Mouse (Mus musculus): Measurements from ENCODE around the gene Axdnd1.

Gene Axdnd1

GRCm38 (mm10) chr1:156420671-156421297, at the start of gene Axdnd1:
Gene Axdnd1, minus strand, starts transcription at chr1:156421159.
- DNase-seq (ENCODE audit: extremely low read depth, low read depth) = peak; percentile 81

DNA sequence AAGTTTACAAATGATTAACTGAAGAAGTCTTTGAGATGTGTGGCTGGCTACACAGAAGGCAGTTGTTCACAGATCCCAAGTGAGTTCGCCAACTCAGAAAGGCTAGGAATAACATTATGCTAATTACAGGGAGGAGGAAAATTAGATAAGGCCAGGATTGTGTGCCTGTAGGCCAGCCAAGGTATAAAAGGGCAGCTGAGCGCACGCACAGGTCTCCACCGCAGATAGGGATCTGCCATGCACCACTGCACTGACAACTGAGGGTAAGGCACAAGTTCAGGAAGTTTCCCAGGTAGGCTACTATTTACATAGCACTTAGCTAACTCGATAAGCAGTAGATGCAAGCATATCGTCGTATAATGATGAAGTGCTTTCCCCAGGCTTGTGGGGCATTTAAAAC, 49.6 kb upstream of the Axdnd1 start:
- no peak for DNase-seq (ENCODE audit: extremely low read depth, low read depth)

DNA sequence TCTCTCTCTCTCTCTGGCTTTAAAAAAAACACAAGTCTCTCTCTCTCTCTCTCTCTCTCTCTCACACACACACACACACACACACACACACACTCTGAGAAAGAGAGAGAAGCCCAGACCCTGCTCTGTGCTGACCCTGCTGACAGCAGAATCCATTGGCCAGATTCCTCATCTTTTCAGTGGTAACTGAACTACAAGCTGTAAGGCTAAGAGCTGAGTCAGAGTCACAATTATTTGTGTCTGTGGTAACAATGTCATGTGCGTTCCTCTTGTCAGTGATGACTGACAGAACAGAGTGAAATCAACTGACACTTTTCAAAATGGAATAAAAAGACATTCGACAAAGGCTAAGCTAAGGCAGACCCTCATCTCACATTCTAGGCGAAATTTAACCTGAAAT, 47.6 kb upstream of the Axdnd1 start:
- no peak for DNase-seq (ENCODE audit: extremely low read depth, low read depth)

DNA sequence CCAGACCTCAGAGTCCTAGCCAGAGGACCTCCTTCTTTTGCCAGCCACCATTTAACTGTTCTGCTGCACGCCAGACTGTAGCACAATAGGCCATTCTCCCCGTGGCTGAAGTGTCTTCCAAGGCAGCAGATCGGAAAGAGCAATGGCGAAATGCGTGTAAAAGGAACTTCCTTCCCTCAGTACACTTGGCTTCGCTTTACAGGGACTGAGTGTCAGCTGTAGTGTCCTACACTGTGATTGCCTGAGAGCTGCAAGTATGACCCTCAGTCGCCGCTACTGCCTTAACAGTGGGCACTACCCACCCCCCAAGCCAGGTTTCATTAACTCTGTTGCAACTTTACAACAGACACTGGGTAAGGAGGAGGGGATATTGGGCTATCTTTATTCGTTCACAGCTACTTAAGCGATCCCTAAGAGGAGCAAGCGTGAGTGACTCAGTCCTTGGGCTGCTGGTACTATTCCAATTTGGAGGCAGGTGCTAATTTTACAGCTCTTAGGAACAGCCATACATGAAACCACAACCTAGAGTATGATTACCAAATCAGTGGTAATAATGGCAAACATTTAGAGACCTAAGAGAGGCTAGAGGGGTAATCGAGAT, 46.8 kb upstream of the Axdnd1 start:
- DNase-seq (ENCODE audit: extremely low read depth, low read depth) = no peak

GRCm38 (mm10) chr1:156464963-156465362, 44.0 kb upstream of the Axdnd1 start:
- DNase-seq (ENCODE audit: extremely low read depth, low read depth) = no peak

GRCm38 (mm10) chr1:156463981-156464853, 43.3 kb upstream of the Axdnd1 start:
- no peak for DNase-seq (ENCODE audit: extremely low read depth, low read depth)

- DNase-seq (ENCODE audit: extremely low read depth, low read depth) = no peak
Measured at GRCm38 (mm10) chr1:156462273-156462991, 41.5 kb upstream of the Axdnd1 start.

- DNase-seq (ENCODE audit: extremely low read depth, low read depth) = no peak
Measured at GRCm38 (mm10) chr1:156461036-156461435, 40.1 kb upstream of the Axdnd1 start.

DNA sequence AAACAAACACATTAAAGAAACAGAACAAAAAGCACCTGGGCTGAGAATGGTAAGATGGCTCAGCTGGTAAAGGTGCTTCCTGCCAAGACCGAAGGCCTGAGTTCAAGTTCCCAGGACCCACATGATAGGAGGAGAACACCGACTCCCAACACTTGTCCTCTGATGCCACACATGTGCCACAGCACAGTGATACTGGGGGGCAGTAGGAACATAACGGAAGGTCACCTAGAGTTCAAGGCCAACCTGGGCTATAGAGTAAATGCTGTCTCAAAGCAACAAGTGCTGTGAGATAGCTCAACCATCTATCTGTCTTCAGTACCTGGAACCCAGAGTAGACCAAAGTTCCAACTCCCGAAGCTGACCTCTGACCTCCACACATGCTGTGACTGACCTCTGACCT, 39.3 kb upstream of the Axdnd1 start:
- DNase-seq (ENCODE audit: extremely low read depth, low read depth) = no peak

DNA sequence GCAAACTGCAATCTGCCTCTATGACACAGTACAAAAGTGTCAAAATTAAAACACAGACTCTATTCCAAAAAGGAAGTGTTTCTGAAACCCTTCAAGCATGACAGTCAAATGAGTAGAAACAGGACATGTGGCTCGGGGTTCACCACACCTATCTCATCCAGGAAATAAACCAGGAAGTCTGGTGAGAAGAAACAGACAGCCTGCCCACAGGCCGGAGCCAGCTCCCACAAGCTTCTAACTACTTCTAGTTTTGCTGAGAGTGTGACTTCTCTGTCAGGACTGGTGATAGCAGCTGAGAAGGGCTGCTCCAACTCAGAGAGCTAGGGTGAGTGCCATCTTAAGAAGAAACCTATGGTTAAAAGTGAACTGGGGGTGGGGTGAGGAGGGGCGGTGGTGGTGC, 38.7 kb upstream of the Axdnd1 start:
- peak; percentile 51 for DNase-seq (ENCODE audit: extremely low read depth, low read depth)

DNA sequence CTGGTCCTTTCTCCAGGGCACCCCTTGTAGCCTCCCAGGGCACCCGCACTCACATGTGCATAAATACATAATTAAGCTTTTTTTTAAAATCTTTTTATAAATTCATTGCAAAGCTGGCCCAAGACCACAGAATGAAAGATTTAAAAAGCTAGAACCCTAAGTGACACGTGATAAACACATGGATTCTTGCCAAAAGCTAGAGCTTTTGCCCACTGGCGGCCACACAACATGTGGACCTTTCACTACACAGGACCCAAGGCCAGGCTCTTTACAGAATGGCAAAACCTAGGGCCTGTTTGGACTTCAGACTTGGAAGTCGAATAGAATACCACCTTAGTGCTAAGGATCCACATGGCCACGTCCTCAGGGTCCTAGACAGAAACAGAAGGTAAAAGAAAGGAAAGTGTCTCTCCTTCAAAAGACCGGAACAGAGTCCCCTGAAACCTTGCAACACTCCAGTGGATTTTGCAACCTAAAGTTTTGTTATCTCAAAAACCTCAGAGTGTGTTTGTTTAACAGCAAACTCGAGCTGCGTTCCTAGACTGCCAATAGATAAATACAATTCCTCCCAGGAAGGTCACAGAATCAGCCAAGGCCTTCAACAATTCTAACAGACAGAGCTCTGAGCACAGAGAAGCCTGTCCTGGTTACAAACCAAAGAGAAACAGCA, 37.6 kb upstream of the Axdnd1 start:
- no peak for DNase-seq (ENCODE audit: extremely low read depth, low read depth)

GRCm38 (mm10) chr1:156455005-156455758, 34.2 kb upstream of the Axdnd1 start:
- no peak for DNase-seq (ENCODE audit: extremely low read depth, low read depth)

DNA sequence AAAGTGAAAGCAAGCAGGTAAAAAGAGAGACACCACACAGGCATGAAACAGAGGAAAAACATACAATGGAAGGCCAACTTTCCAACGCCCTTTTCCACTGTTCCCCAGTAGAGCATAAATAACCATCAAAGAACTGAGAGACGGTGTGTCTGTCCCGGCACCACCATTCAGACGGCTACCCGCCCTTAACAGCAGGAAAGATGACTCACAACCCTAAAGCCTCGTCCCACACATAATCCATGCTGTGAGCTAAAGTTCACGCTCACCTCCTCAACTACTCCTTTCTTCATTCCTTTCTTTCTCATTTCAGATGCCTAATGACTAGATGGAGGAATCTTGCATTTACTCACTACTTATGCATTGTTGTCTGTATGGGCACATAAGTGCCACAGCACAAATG, 33.4 kb upstream of the Axdnd1 start:
- no peak for DNase-seq (ENCODE audit: extremely low read depth, low read depth)

DNA sequence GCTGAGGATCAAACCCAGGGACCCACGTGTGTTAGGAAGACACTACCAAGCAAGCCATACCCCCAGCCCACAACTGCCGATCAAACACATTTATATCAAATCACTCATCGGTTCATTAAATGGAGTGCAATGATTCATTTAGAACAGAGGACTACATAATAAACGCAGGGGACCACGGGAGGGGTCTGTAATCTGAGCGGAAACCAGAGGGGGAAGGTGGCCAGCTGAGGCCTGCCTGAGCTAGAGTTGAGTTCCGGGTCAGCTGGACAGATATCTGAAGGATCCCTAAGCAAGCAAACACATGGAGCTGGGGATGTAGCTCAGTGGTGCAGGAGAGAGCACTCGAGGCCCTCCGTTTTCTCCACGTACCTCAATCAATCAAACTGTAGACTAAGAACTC, 32.9 kb upstream of the Axdnd1 start:
- no peak for DNase-seq (ENCODE audit: extremely low read depth, low read depth)

DNA sequence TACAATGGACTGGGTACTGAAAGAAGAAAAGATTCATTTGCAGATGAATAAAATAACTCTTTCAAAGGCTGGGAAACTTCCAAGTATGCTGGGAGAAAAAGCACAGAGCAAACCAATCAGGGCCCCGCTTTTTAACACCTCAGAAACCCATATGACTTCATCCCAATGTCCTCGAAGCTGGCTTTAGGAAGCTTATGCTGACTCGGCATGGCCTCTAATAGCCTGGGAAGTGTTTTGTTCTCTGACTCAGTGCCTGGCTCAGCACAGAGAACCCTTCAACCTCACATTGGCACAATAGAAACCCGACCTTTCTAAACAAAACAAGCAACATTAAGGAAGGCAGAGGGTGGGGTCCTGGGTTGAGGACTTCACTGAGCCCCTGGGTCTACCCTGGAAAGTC, 29.5 kb upstream of the Axdnd1 start:
- no peak for DNase-seq (ENCODE audit: extremely low read depth, low read depth)

GRCm38 (mm10) chr1:156449691-156450090, 28.7 kb upstream of the Axdnd1 start:
- DNase-seq (ENCODE audit: extremely low read depth, low read depth) = no peak

DNA sequence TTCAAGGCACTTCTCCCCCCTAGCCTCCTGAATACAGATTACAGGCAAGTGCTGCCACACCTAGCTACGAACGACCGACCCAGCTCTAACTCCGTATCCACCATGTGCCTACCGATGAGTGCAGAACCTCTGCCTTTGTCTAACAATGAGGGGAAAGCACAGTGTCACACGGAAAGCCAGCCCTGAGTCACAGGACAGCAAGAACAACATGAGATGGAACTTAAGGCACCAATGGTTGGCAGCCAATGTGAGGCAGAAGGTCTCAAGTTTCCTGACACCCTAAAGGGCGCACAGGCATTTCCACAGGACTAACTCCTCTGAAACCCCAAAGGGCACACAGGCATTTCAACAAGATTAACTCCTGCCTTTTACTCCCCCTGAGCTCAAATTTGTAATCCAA, 28.1 kb upstream of the Axdnd1 start:
- DNase-seq (ENCODE audit: extremely low read depth, low read depth) = no peak

GRCm38 (mm10) chr1:156445049-156445448, 24.1 kb upstream of the Axdnd1 start:
- DNase-seq (ENCODE audit: extremely low read depth, low read depth) = no peak

DNA sequence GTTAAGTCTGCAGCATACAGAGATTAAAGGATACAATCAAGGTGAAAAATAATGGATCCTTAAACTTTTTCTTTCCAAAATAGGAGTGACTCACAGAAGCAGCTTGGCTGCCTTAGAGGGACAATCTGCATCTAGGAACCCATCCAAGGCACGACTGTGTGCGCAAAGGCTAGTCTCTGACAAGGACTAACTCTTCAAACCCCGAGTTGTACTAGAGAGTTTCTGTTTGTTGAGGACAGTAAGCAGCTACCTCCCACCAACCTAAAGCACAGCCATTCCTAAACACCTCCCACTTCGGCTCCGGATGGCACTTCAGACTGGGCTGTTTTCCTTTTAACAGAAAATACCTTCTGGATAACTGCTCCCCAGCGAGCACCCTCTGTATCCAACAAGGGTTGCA, 21.8 kb upstream of the Axdnd1 start:
- no peak for DNase-seq (ENCODE audit: extremely low read depth, low read depth)

DNA sequence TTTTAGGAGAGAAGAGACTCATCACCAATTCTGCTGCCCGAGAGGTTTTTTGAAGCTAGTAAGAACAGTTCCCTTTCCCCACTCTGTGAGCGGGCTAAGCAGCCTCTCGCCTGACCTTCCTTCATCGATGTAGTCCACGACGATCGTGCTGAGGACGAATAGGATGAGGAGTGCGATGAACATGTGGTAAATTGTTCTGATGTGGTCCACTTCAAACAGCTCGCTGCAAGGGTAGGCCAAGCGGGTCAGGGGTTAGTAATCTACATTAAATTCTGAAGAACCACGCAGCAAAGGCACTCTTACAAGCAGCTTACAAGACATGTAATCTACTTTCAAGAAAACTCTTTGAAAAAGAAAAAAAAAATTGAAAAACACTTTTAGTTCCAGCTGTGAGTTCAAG, 21.3 kb upstream of the Axdnd1 start:
- DNase-seq (ENCODE audit: extremely low read depth, low read depth) = no peak

GRCm38 (mm10) chr1:156437726-156438125, 16.8 kb upstream of the Axdnd1 start:
- no peak for DNase-seq (ENCODE audit: extremely low read depth, low read depth)

Measured in MEL-GATA-1-ER (cell line).